Mouse (Mus musculus): ENCODE measurements around the gene Cyp27b1.

DNA sequence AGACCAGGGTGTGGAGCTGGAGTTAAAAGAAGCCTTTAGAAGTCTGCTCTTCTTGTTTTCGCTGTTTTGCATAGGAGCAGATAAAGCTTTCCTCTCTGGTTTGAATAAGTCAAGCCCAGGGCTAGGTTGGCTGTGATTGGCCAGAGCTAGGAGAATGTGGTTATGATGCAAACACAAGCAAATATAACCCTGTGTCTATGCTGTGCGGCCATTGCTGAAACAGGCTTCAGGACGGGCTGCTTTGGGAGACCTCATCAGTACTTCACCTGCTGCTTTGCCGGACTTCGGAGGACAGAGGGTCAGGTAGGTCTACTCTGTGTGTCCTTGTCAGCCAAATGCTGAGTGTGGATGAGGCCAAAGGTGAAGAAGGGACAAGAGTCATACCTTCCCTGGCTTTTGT is 47.5 kb upstream of the Cyp27b1 start, which contains the start of gene Avil:
- TF ChIP-seq CTCF (IDR thresholded peaks at IDR 0.05; ENCODE audit: borderline replicate concordance, extremely low read depth, insufficient read depth, insufficient read length) (no peak), POLR2A (IDR thresholded peaks at IDR 0.05; ENCODE audit: borderline replicate concordance, extremely low read depth, insufficient read depth, insufficient read length, poor library complexity, severe bottlenecking) (no peak)

Data from brain, embryonic 14.5 days (tissue).